Mouse (Mus musculus) kidney, postnatal 0 days (tissue): ENCODE measurements at regions not wholly inside any gene's neighbourhood (a gene's known extent, or its start where the extent isn't known, plus 50 kb on each side); places are given as distances from the start of the nearest gene placed in this dataset.

ENCODE experiments used
- ATAC-seq: fragments of 200-750 bp; cut with Nextera tagmentation; replicated peaks from 2 replicates; pipeline ENCODE4 v1.8.0; 2017; ENCODE audit warnings: low read depth, moderate number of reproducible peaks, moderate TSS enrichment, moderate library complexity; ENCODE audit not compliant: low FRiP score
- DNase-seq: peaks from one replicate; pipeline ENCODE4 v3.0.0-alpha.2; 2016; ENCODE audit warnings: low spot score
- H3K27ac ChIP-seq: fragments of 300-500 bp; sonication (generic); 2 replicates; pipeline ENCODE4 v1.5.1; 2014; ENCODE audit warnings: mild to moderate bottlenecking
- H3K27me3 ChIP-seq: fragments of 300-500 bp; sonication (generic); 2 replicates; pipeline ENCODE4 v1.6.1; 2014; ENCODE audit warnings: low read length, mixed read lengths; ENCODE audit not compliant: insufficient read depth
- H3K36me3 ChIP-seq: fragments of 300-500 bp; sonication (generic); 2 replicates; pipeline ENCODE4 v1.6.1; 2014; ENCODE audit warnings: low read length, mixed read lengths; ENCODE audit not compliant: insufficient read depth
- H3K4me1 ChIP-seq: fragments of 300-500 bp; sonication (generic); replicated peaks from 2 replicates; pipeline ENCODE4 v1.6.1; 2014; ENCODE audit warnings: antibody characterized with exemption, low read length, mixed read lengths; ENCODE audit not compliant: insufficient read depth
- H3K4me2 ChIP-seq: fragments of 300-500 bp; sonication (generic); 2 replicates; pipeline ENCODE4 v1.6.1; 2014; ENCODE audit warnings: mild to moderate bottlenecking, low read length, moderate library complexity, mixed read lengths
- H3K4me3 ChIP-seq: fragments of 300-500 bp; sonication (generic); replicated peaks from 2 replicates; pipeline ENCODE4 v1.5.1; 2014; ENCODE audit warnings: low read depth, low read length
- H3K9ac ChIP-seq: fragments of 300-500 bp; sonication (generic); 2 replicates; pipeline ENCODE4 v1.6.1; 2014; ENCODE audit warnings: low read depth, low read length
- H3K9me3 ChIP-seq: fragments of 300-500 bp; sonication (generic); replicated peaks from 2 replicates; pipeline ENCODE4 v1.6.1; 2016; ENCODE audit warnings: low read length, inconsistent platforms, mixed read lengths
- CTCF ChIP-seq: IDR thresholded peaks from 2 replicates; pipeline ENCODE4 v1.5.1; 2016; ENCODE audit warnings: antibody characterized with exemption, low read depth, mild to moderate bottlenecking, moderate library complexity
- WGBS: fragments of 180-500 bp; shearing (Covaris S2); extraction: QIAGEN DNeasy Blood & Tissue Kit; methylation state at CpG from one replicate; pipeline ENCODE4 v1.1.7; 2014; 5-methylcytosine and 5-hydroxymethylcytosine counted together

DNA sequence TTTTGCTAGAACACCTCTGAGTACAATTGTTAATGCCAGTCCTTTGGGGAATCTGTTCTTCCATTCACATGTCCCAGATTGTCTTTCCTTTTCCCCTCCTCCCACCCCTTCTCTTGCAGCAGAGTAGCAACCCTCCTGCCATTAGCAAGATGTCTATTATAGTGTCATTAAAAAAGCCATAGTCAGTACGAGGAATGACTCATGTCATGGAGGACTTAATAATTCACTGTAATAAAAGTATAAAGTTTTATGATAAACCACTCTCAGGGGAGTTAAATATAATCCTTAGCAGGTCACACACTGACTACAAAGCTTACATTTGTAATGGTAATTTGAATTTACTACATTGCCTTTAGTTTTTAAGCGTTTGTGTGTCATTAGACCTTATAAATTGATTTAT is 540.7 kb downstream of the Bcl11a start:
- 21% methylated on average over 2 of the region's 2 CpGs for WGBS
- ATAC-seq, result no peak

DNA sequence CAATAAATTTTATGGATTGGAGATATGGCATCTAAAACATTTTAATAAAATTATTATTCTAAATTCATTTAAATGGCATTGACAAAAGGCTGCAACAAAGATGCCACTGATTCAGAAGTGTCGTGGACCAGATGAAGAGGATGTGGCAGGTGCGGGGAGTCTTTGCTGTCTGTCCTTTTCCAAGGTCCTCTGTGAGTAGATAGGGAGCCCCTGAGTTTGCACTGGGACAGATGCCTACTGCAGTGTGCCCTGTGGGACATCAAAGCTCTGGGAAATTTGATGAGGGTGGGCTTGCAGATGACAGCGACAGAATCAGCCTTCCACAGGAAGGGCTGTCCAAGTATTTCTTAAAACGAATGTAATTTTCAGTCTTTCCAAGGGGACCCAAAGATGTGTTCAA is 541.2 kb downstream of the Bcl11a start:
- Histone ChIP-seq H3K27ac (no peak overlapping the region), H3K36me3 (no peaks in the 10 kb centered on the region), H3K9me3 (no peaks in the 10 kb centered on the region), H3K9ac (no peak overlapping the region), H3K4me3 (no peak overlapping the region), H3K4me2 (no peak overlapping the region), H3K4me1 (no peaks in the 10 kb centered on the region), H3K27me3 (no peaks in the 10 kb centered on the region)
- WGBS, result 58% methylated on average over 4 of the region's 4 CpGs
- ATAC-seq (no peak), DNase-seq (no peak)
- TF ChIP-seq CTCF, result no peak

More for the DNA sequence above, 540.7 kb downstream of the Bcl11a start:
- Histone ChIP-seq H3K9me3 (no peaks in the 10 kb centered on the region), H3K27ac (no peak overlapping the region), H3K4me1 (no peaks in the 10 kb centered on the region), H3K36me3 (no peaks in the 10 kb centered on the region), H3K27me3 (no peaks in the 10 kb centered on the region), H3K9ac (no peak overlapping the region), H3K4me2 (no peak overlapping the region), H3K4me3 (no peak overlapping the region)
- DNase-seq, result no peak
- TF ChIP-seq CTCF, result no peak

DNA sequence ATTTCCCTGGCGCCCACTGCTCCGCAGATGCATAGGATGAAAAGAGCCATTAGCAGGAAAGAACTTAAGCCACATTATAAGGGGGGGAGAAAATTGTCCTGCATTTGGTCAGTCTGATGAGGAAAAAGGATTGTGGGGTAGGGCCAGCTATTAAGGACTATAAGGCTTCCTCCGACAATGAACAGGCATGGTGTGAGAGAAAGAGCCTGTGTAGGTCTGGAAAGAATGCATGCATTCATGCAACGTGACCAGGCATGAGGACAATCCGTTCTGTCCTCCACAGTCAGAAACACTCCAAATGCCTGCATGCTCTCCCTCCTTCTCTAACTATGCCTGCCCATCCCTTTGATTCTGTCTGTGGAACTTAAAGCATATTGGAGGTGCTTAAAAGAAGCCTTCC is 550.8 kb downstream of the Bcl11a start:
- DNase-seq, result no peak
- Histone ChIP-seq H3K9me3 (no peaks in the 10 kb centered on the region), H3K4me3 (no peak overlapping the region), H3K9ac (no peak overlapping the region), H3K36me3 (no peaks in the 10 kb centered on the region), H3K4me2 (no peak overlapping the region), H3K27me3 (no peaks in the 10 kb centered on the region), H3K27ac (no peak overlapping the region), H3K4me1 (no peaks in the 10 kb centered on the region)
- no peak for ATAC-seq
- WGBS, result 60% methylated on average over 5 of the region's 5 CpGs
- no peak for TF ChIP-seq CTCF

DNA sequence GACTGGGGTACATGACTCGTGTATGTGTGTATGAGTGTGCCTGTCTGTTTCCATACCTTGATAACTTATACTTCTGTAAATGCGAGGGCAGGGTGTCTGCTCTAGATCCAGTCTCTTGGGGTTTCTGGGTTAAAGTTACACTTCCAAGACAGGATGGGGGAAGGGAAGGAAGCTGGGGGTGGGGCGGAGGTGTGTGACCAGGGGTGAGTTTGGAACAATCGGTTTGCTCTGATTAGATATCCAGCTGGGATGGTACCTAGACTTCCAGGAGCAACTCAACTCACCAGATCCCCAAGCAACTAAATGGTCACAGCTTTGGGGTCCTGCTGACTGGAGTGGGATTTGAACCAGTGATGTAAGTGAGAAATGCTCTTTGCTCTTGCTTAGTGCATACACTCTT is 551.6 kb downstream of the Bcl11a start:
- Histone ChIP-seq H3K4me2 (no peak overlapping the region), H3K4me1 (no peaks in the 10 kb centered on the region), H3K9ac (no peak overlapping the region), H3K9me3 (no peaks in the 10 kb centered on the region), H3K27ac (no peak overlapping the region), H3K36me3 (no peaks in the 10 kb centered on the region), H3K27me3 (no peaks in the 10 kb centered on the region), H3K4me3 (no peak overlapping the region)
- WGBS, result 54% methylated on average over 4 of the region's 4 CpGs
- DNase-seq (no peak), ATAC-seq (no peak)
- no peak for TF ChIP-seq CTCF

DNA sequence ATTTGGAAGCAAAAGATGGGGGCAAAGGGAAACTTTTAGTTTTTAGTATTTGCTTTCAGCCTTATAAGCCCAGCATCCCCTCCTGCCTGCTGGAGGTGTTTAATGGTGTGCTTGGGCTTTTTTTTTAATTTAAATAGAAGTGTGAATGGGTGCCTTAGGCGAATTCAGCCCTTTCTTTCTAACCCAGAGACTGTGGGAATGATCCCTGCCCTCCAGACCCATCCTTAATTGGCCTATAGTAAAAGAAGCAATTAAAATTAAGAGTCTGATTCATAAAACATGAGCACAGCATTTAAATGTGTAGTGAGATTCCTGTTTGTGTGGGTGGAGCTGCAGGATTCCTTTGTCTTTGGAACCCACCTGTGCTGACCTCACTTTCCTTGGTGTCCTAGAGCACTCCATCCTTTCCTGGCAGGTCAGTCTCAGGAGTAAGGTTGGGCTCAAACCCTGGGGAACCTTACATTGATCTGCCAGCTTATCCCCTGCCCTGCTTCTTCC is 552.6 kb downstream of the Bcl11a start:
- Histone ChIP-seq H3K27ac (no peak overlapping the region), H3K9me3 (no peaks in the 10 kb centered on the region), H3K4me3 (no peak overlapping the region), H3K36me3 (no peaks in the 10 kb centered on the region), H3K9ac (no peak overlapping the region), H3K27me3 (no peaks in the 10 kb centered on the region), H3K4me2 (no peak overlapping the region), H3K4me1 (no peaks in the 10 kb centered on the region)
- TF ChIP-seq CTCF, result no peak
- ATAC-seq (no peak), DNase-seq (no peak)
- WGBS, result 41% methylated on average over 1 of the region's 1 CpGs

DNA sequence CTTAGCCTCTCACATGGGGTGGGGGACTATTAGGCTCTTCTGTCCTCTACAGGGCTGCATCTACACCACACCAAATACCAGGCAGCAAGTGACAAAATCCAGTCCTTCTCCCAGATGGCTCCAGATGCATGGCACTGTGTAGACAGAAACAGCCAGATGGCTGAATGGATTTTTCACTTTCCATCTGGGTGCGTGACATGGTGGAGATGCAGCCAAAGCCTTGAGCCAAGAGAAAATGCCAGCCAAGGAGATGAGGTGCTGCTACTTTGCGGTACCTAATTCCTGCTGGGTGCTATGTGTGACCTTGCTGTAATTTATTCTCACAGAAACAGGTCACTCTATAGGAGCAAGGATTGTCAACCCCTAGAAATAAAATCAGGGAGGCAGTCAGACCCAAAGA is 553.8 kb downstream of the Bcl11a start:
- DNase-seq (no peak), ATAC-seq (no peak)
- Histone ChIP-seq H3K27me3 (no peaks in the 10 kb centered on the region), H3K36me3 (no peaks in the 10 kb centered on the region), H3K27ac (no peak overlapping the region), H3K9ac (no peak overlapping the region), H3K4me3 (no peak overlapping the region), H3K4me1 (no peaks in the 10 kb centered on the region), H3K9me3 (no peaks in the 10 kb centered on the region), H3K4me2 (no peak overlapping the region)
- WGBS, result 87% methylated on average over 2 of the region's 2 CpGs
- TF ChIP-seq CTCF, result no peak

DNA sequence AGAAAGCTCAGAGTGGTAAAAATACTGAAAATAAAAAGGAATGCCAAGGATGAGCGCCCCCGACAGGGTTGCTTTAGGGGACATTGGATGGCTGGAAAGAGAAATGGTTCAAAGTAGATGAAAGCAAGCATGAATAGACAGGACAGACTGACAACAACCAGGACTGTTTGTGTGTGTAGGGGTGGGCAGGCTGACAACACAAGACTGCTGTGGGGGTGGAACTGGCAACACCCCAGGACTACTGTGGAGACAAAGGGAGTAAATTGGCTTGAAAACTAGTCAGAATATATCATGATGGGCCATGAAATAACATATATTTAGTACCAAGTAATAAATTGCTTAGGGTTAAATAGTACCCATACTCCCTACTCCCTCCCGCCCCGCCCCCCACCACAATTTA is 558.9 kb downstream of the Bcl11a start:
- Histone ChIP-seq H3K4me3 (no peak overlapping the region), H3K27me3 (no peaks in the 10 kb centered on the region), H3K4me2 (no peak overlapping the region), H3K27ac (no peak overlapping the region), H3K36me3 (no peaks in the 10 kb centered on the region), H3K9me3 (no peaks in the 10 kb centered on the region), H3K4me1 (no peaks in the 10 kb centered on the region), H3K9ac (no peak overlapping the region)
- ATAC-seq (no peak), DNase-seq (no peak)
- 93% methylated on average over 4 of the region's 4 CpGs for WGBS
- no peak for TF ChIP-seq CTCF
